Mouse (Mus musculus): ENCODE measurements around the gene Heg1. TPM values are rescaled to one million over a fixed set of nuclear protein-coding genes. Genes with fewer than 3 reads are reported as not detected.

Heg1 gene
- polyA plus RNA-seq, 2 experiments, result 3.2 to 3.5 TPM

GRCm38 (mm10) chr16:33728427-33728826, 44.3 kb downstream of the Heg1 start:
- Histone ChIP-seq H3K36me3 (replicated peaks; ENCODE audit: control insufficient read depth, insufficient read depth, low read depth) (no peaks in the 10 kb centered on the region; the same call in 1 of the 2 replicates), H3K4me3 (ENCODE audit: insufficient read depth in 1 of 2, low read depth in 2 of 2, low read length in 2 of 2) (no peak overlapping the region), H3K4me1 (replicated peaks; ENCODE audit: control insufficient read depth in 2 of 2, insufficient read depth in 2 of 2, low read length in 1 of 2) (peaks cover 3 to 29% of the 10 kb centered on the region in 2 experiments), H3K9me3 (ENCODE audit: control insufficient read depth, low read length) (no peaks in the 10 kb centered on the region), H3K27ac (no peak overlapping the region), H3K9ac (replicated peaks) (no peak overlapping the region), H3K27me3 (ENCODE audit: control insufficient read depth, insufficient read depth, low read length) (no peaks in the 10 kb centered on the region), H3K4me2 (ENCODE audit: low read depth) (no peak overlapping the region)
- DNase-seq (ENCODE audit: low read depth in 3 of 3, low spot score in 3 of 3) (no peak), ATAC-seq (ENCODE audit: insufficient read depth) (no peak)
- no peak for TF ChIP-seq EP300 (IDR thresholded peaks at IDR 0.05; ENCODE audit: low read depth)
- peak; percentile 30 for TF ChIP-seq CTCF (IDR thresholded peaks at IDR 0.05; ENCODE audit: low read depth)
- 75% methylated on average over 13 of the region's 13 CpGs for WGBS (ENCODE audit: insufficient replicate concordance)

DNA sequence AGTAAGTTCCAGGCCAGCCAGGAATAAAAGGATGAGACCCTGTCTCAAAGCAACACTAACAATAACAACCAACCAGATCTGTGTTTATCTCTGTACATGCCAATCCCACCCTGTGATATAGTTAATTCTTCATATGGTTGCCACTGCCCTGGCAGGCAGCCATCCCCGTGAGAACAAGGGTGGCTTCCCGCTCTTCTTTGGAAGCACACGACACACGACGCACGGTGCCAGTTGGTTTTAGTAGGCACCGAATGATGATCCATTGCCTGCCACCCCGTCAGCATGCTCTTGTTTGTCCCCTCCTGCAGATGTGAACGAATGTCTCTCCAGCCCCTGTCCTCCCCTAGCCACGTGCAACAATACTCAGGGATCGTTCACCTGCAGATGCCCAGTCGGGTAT, 47.1 kb downstream of the Heg1 start:
- H3K36me3 ChIP-seq (replicated peaks; ENCODE audit: control insufficient read depth, insufficient read depth, low read depth), result no peaks in the 10 kb centered on the region
- TF ChIP-seq CTCF (IDR thresholded peaks at IDR 0.05; ENCODE audit: low read depth) (no peak), EP300 (IDR thresholded peaks at IDR 0.05; ENCODE audit: low read depth) (no peak)
- peaks cover 3 to 27% of the 10 kb centered on the region in 2 experiments for H3K4me1 ChIP-seq (replicated peaks; ENCODE audit: control insufficient read depth in 2 of 2, insufficient read depth in 2 of 2, low read length in 1 of 2)
- H3K9me3 ChIP-seq (ENCODE audit: control insufficient read depth, low read length), result no peaks in the 10 kb centered on the region
- H3K9ac ChIP-seq (replicated peaks), result no peak overlapping the region
- no peak overlapping the region for H3K4me3 ChIP-seq (ENCODE audit: insufficient read depth in 1 of 2, low read depth in 2 of 2, low read length in 2 of 2)
- H3K27me3 ChIP-seq (ENCODE audit: control insufficient read depth, insufficient read depth, low read length), result no peaks in the 10 kb centered on the region
- DNase-seq (ENCODE audit: low read depth in 3 of 3, low spot score in 3 of 3), result no peak
- WGBS (ENCODE audit: insufficient replicate concordance), result 81% methylated on average over 12 of the region's 12 CpGs
- no peak for ATAC-seq (ENCODE audit: insufficient read depth)
- H3K4me2 ChIP-seq (ENCODE audit: low read depth), result no peak overlapping the region
- no peak overlapping the region for H3K27ac ChIP-seq

GRCm38 (mm10) chr16:33732237-33732749, 48.1 kb downstream of the Heg1 start:
- Histone ChIP-seq H3K4me3 (ENCODE audit: insufficient read depth in 1 of 2, low read depth in 2 of 2, low read length in 2 of 2) (no peak overlapping the region), H3K27me3 (ENCODE audit: control insufficient read depth, insufficient read depth, low read length) (no peaks in the 10 kb centered on the region), H3K36me3 (replicated peaks; ENCODE audit: control insufficient read depth, insufficient read depth, low read depth) (no peaks in the 10 kb centered on the region), H3K4me2 (ENCODE audit: low read depth) (peak overlapping the region; percentile 32), H3K27ac (no peak overlapping the region), H3K9ac (replicated peaks) (no peak overlapping the region), H3K4me1 (replicated peaks; ENCODE audit: control insufficient read depth in 2 of 2, insufficient read depth in 2 of 2, low read length in 1 of 2) (peaks cover 3 to 17% of the 10 kb centered on the region in 2 experiments), H3K9me3 (ENCODE audit: control insufficient read depth, low read length) (no peaks in the 10 kb centered on the region)
- TF ChIP-seq CTCF (IDR thresholded peaks at IDR 0.05; ENCODE audit: low read depth), result no peak
- TF ChIP-seq EP300 (IDR thresholded peaks at IDR 0.05; ENCODE audit: low read depth), result peak; percentile 79
- ATAC-seq (ENCODE audit: insufficient read depth) (peak; percentile 89), DNase-seq (ENCODE audit: low read depth in 3 of 3, low spot score in 3 of 3) (peak in 1 of 3 experiments; percentile 38)
- 17% methylated on average over 6 of the region's 6 CpGs for WGBS (ENCODE audit: insufficient replicate concordance)

DNA sequence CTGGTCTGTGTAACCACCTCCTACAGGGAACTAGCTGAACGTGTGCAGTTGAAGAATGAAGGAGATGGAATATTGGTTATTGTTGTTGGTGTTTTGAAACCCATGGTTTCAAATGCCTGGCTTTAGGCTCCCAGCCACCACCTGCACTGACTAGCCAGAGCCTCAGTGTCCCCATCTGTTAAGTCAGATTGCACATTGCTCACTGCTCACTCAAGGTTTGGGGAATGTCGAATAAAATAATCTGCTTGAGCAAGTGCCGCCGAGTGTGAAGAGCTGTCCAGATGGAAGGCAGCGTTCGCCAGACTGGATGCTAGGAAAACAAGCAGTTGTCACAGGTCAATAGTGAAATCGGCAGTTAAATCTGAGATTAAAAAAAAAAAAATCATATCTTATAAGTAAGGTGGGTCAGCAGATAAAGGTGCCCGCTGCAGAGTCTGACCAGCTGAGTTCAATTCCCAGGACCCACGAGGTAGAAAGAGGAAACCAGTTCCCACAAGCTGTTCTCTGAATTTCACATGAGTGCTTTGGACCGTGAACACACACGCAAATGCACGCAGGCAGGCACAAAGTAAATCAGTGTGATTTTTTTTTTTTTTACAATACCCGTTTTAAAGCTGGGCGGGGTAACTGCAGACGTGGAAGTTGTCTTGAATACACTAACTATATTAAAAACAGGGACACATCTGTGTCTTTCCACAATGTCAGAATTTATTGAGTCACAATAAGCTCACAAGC, 48.8 kb downstream of the Heg1 start:
- DNase-seq (ENCODE audit: low read depth in 3 of 3, low spot score in 3 of 3) (no peak), ATAC-seq (ENCODE audit: insufficient read depth) (0 out of 2 replicates have a peak, but pooled peaks have one; percentile 9)
- H3K9ac ChIP-seq (replicated peaks), result no peak overlapping the region
- H3K4me2 ChIP-seq (ENCODE audit: low read depth), result no peak overlapping the region; the same call in 1 of the 2 replicates
- no peak overlapping the region for H3K27ac ChIP-seq
- no peak for TF ChIP-seq CTCF (IDR thresholded peaks at IDR 0.05; ENCODE audit: low read depth)
- no peak for TF ChIP-seq EP300 (IDR thresholded peaks at IDR 0.05; ENCODE audit: low read depth)
- H3K27me3 ChIP-seq (ENCODE audit: control insufficient read depth, insufficient read depth, low read length), result no peaks in the 10 kb centered on the region
- H3K4me1 ChIP-seq (replicated peaks; ENCODE audit: control insufficient read depth in 2 of 2, insufficient read depth in 2 of 2, low read length in 1 of 2), result peaks cover 3 to 16% of the 10 kb centered on the region in 2 experiments
- no peaks in the 10 kb centered on the region for H3K36me3 ChIP-seq (replicated peaks; ENCODE audit: control insufficient read depth, insufficient read depth, low read depth)
- no peaks in the 10 kb centered on the region for H3K9me3 ChIP-seq (ENCODE audit: control insufficient read depth, low read length)
- WGBS (ENCODE audit: insufficient replicate concordance), result 28% methylated on average over 15 of the region's 15 CpGs
- no peak overlapping the region for H3K4me3 ChIP-seq (ENCODE audit: insufficient read depth in 1 of 2, low read depth in 2 of 2, low read length in 2 of 2)

- no peaks in the 10 kb centered on the region for H3K9me3 ChIP-seq (ENCODE audit: control insufficient read depth, low read length)
- no peak overlapping the region for H3K27ac ChIP-seq
- DNase-seq (ENCODE audit: low read depth in 3 of 3, low spot score in 3 of 3), result no peak
- peaks cover 3 to 16% of the 10 kb centered on the region in 2 experiments for H3K4me1 ChIP-seq (replicated peaks; ENCODE audit: control insufficient read depth in 2 of 2, insufficient read depth in 2 of 2, low read length in 1 of 2)
- ATAC-seq (ENCODE audit: insufficient read depth), result no peak
- H3K9ac ChIP-seq (replicated peaks), result no peak overlapping the region
- no peaks in the 10 kb centered on the region for H3K27me3 ChIP-seq (ENCODE audit: control insufficient read depth, insufficient read depth, low read length)
- WGBS (ENCODE audit: insufficient replicate concordance), result 76% methylated on average over 6 of the region's 6 CpGs
- no peaks in the 10 kb centered on the region for H3K36me3 ChIP-seq (replicated peaks; ENCODE audit: control insufficient read depth, insufficient read depth, low read depth)
- H3K4me3 ChIP-seq (ENCODE audit: insufficient read depth in 1 of 2, low read depth in 2 of 2, low read length in 2 of 2), result no peak overlapping the region
- H3K4me2 ChIP-seq (ENCODE audit: low read depth), result no peak overlapping the region
- TF ChIP-seq CTCF (IDR thresholded peaks at IDR 0.05; ENCODE audit: low read depth), result no peak
Observed at GRCm38 (mm10) chr16:33733864-33734263, 49.7 kb downstream of the Heg1 start.
